Mouse (Mus musculus): Measurements from ENCODE around the gene Reps2. TPM values are rescaled to one million over a fixed set of nuclear protein-coding genes. Genes with fewer than 3 reads are reported as not detected.

Reps2 gene
- total RNA-seq (2014; rRNA removed; ENCODE audit: low replicate concordance) (0.27 and 0.42 TPM in 2 replicates), polyA plus RNA-seq (2015; fragmentation: Nextera tagmentation; extraction: Ambion mirVana) (0.07 and 0.08 TPM in 2 replicates)

- peak; percentile 72 for ATAC-seq (ENCODE audit: insufficient read depth, low read depth)
- WGBS = 19% methylated on average over 49 of the region's 61 CpGs
- H3K9ac ChIP-seq (replicated peaks; ENCODE audit: low read depth, low read length) = 0 out of 2 replicates have a peak within 1 kb of the TSS, but pooled peaks have one; percentile 37
- peak within 1 kb of the TSS; percentile 89 for H3K4me2 ChIP-seq (ENCODE audit: low read depth, low read length)
- no peaks in the 10 kb centered on the region for H3K9me3 ChIP-seq (replicated peaks; ENCODE audit: control insufficient read depth, low read length)
- no peaks in the 10 kb centered on the region for H3K27me3 ChIP-seq (ENCODE audit: control insufficient read depth, insufficient read depth, low read length)
- peak; percentile 21 for DNase-seq (ENCODE audit: low spot score)
- TF ChIP-seq CTCF (IDR thresholded peaks at IDR 0.05; ENCODE audit: low read depth) (no peak), EP300 (IDR thresholded peaks at IDR 0.05; ENCODE audit: low read depth) (no peak)
- H3K4me3 ChIP-seq (ENCODE audit: low read depth, low read length) = peak within 1 kb of the TSS; percentile 56
- no peaks in the 10 kb centered on the region for H3K36me3 ChIP-seq (replicated peaks; ENCODE audit: control insufficient read depth, insufficient read depth, low read length)
- H3K27ac ChIP-seq (ENCODE audit: low read depth) = no peak within 1 kb of the TSS
- H3K4me1 ChIP-seq (ENCODE audit: control insufficient read depth, insufficient read depth) = no peaks in the 10 kb centered on the region
These were observed at the start of gene Reps2 for GRCm38 (mm10) chrX:162643091-162643788. Gene Reps2, minus strand, starts transcription at chrX:162643649.

DNA sequence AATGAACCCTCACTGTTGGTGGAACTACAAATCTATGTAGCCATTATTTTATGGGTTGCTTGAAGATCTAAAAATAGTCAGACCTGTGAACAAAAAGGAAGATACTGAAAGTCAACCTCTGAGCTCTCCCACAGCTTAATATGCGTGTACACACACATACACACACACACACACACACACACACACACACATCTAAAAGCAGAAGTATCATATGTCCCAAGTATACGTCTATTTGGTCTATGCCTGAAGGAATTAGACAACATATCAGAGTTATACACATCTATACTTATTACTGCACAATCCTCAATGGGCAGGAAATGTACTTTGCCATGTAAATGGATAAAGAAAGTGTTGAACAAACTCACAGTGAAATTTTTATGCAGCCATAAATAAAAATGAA lies 47.8 kb upstream of the Reps2 start:
- TF ChIP-seq EP300 (IDR thresholded peaks at IDR 0.05; ENCODE audit: low read depth) (no peak), CTCF (IDR thresholded peaks at IDR 0.05; ENCODE audit: low read depth) (no peak)
- Histone ChIP-seq H3K4me1 (ENCODE audit: control insufficient read depth, insufficient read depth) (no peaks in the 10 kb centered on the region), H3K27ac (ENCODE audit: low read depth) (no peak overlapping the region), H3K9ac (replicated peaks; ENCODE audit: low read depth, low read length) (no peak overlapping the region), H3K36me3 (replicated peaks; ENCODE audit: control insufficient read depth, insufficient read depth, low read length) (no peaks in the 10 kb centered on the region), H3K4me3 (ENCODE audit: low read depth, low read length) (no peak overlapping the region), H3K9me3 (replicated peaks; ENCODE audit: control insufficient read depth, low read length) (no peaks in the 10 kb centered on the region), H3K27me3 (ENCODE audit: control insufficient read depth, insufficient read depth, low read length) (no peaks in the 10 kb centered on the region), H3K4me2 (ENCODE audit: low read depth, low read length) (no peak overlapping the region)
- ATAC-seq (ENCODE audit: insufficient read depth, low read depth) (no peak), DNase-seq (ENCODE audit: low spot score) (no peak)
- WGBS = 45% methylated on average over 2 of the region's 2 CpGs

DNA sequence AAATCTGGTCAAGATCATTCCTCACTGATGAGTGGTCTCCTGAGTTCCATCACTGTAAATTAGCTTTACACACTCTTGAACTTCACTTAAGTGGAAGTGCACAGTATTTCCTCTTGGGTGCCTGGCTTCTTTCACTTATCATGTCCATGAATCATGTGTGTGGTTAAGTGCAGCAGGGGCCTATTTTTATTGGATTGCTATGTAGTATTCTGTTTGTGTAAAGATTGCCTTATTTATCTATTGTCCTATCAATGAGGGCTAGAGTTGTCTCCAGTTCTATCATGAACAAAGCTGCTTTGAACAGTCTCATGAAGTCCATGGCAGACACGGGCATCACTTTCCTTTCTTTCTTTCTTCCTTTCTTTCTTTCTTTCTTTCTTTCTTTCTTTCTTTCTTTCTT lies 41.9 kb upstream of the Reps2 start:
- H3K36me3 ChIP-seq (replicated peaks; ENCODE audit: control insufficient read depth, insufficient read depth, low read length) = no peaks in the 10 kb centered on the region
- 61% methylated on average over 1 of the region's 1 CpGs for WGBS
- no peak overlapping the region for H3K9ac ChIP-seq (replicated peaks; ENCODE audit: low read depth, low read length)
- H3K4me2 ChIP-seq (ENCODE audit: low read depth, low read length) = no peak overlapping the region
- DNase-seq (ENCODE audit: low spot score) = no peak
- H3K9me3 ChIP-seq (replicated peaks; ENCODE audit: control insufficient read depth, low read length) = no peaks in the 10 kb centered on the region
- H3K27ac ChIP-seq (ENCODE audit: low read depth) = no peak overlapping the region
- no peak for ATAC-seq (ENCODE audit: insufficient read depth, low read depth)
- no peaks in the 10 kb centered on the region for H3K4me1 ChIP-seq (ENCODE audit: control insufficient read depth, insufficient read depth)
- no peak overlapping the region for H3K4me3 ChIP-seq (ENCODE audit: low read depth, low read length)
- H3K27me3 ChIP-seq (ENCODE audit: control insufficient read depth, insufficient read depth, low read length) = no peaks in the 10 kb centered on the region
- no peak for TF ChIP-seq CTCF (IDR thresholded peaks at IDR 0.05; ENCODE audit: low read depth)
- TF ChIP-seq EP300 (IDR thresholded peaks at IDR 0.05; ENCODE audit: low read depth) = no peak

DNA sequence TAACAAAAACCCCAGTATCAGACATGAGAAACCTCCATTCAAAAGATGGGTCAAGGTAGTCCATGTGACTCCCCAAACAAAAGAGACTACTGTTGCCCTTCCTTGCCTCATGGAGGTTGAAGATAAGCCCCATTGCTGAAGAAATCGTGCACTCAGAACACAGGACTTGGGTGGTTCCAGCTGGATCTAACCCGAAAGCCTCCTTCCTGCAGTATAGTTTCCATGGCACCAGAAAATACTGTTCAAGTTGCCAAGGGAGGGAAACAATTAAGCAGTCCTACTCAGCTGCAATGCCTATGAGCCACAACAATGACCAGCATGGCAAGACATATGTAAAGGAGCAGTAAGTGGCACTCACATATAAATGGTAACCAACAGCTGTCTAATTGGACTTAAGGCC lies 36.1 kb upstream of the Reps2 start:
- 67% methylated on average over 2 of the region's 2 CpGs for WGBS
- no peaks in the 10 kb centered on the region for H3K4me1 ChIP-seq (ENCODE audit: control insufficient read depth, insufficient read depth)

DNA sequence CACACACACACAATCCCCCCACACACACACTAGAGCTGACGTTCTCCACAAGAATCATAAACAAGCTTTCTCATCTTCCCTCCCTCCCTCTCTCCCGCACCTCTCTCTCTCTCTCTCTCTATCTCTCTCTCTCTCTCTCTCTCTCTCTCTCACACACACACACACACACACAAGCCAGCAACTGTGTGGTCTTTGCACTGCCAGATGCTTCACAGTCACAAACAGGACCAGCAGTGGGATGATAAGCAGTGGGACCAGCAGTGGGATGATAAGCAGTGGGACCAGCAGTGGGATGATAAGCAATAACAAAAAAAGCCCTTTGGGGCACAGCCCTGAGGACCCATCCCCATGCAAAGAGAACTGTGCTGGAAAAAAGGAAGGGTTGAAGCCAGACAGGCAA lies 35.4 kb upstream of the Reps2 start:
- Histone ChIP-seq H3K36me3 (replicated peaks; ENCODE audit: control insufficient read depth, insufficient read depth, low read length) (no peaks in the 10 kb centered on the region), H3K9ac (replicated peaks; ENCODE audit: low read depth, low read length) (no peak overlapping the region), H3K9me3 (replicated peaks; ENCODE audit: control insufficient read depth, low read length) (no peaks in the 10 kb centered on the region), H3K27ac (ENCODE audit: low read depth) (no peak overlapping the region), H3K27me3 (ENCODE audit: control insufficient read depth, insufficient read depth, low read length) (no peaks in the 10 kb centered on the region), H3K4me2 (ENCODE audit: low read depth, low read length) (no peak overlapping the region), H3K4me3 (ENCODE audit: low read depth, low read length) (no peak overlapping the region), H3K4me1 (ENCODE audit: control insufficient read depth, insufficient read depth) (no peaks in the 10 kb centered on the region)
- 54% methylated on average over 2 of the region's 2 CpGs for WGBS
- TF ChIP-seq EP300 (IDR thresholded peaks at IDR 0.05; ENCODE audit: low read depth) (no peak), CTCF (IDR thresholded peaks at IDR 0.05; ENCODE audit: low read depth) (no peak)
- no peak for DNase-seq (ENCODE audit: low spot score)
- no peak for ATAC-seq (ENCODE audit: insufficient read depth, low read depth)

More for the DNA sequence above, 36.1 kb upstream of the Reps2 start:
- no peak for TF ChIP-seq EP300 (IDR thresholded peaks at IDR 0.05; ENCODE audit: low read depth)
- no peak for TF ChIP-seq CTCF (IDR thresholded peaks at IDR 0.05; ENCODE audit: low read depth)
- no peak for ATAC-seq (ENCODE audit: insufficient read depth, low read depth)
- H3K36me3 ChIP-seq (replicated peaks; ENCODE audit: control insufficient read depth, insufficient read depth, low read length) = no peaks in the 10 kb centered on the region
- H3K27me3 ChIP-seq (ENCODE audit: control insufficient read depth, insufficient read depth, low read length) = no peaks in the 10 kb centered on the region
- no peak overlapping the region for H3K4me2 ChIP-seq (ENCODE audit: low read depth, low read length)
- H3K9ac ChIP-seq (replicated peaks; ENCODE audit: low read depth, low read length) = no peak overlapping the region
- no peaks in the 10 kb centered on the region for H3K9me3 ChIP-seq (replicated peaks; ENCODE audit: control insufficient read depth, low read length)
- no peak for DNase-seq (ENCODE audit: low spot score)
- H3K27ac ChIP-seq (ENCODE audit: low read depth) = no peak overlapping the region
- H3K4me3 ChIP-seq (ENCODE audit: low read depth, low read length) = no peak overlapping the region

- no peaks in the 10 kb centered on the region for H3K36me3 ChIP-seq (replicated peaks; ENCODE audit: control insufficient read depth, insufficient read depth, low read length)
- H3K9me3 ChIP-seq (replicated peaks; ENCODE audit: control insufficient read depth, low read length) = no peaks in the 10 kb centered on the region
- no peak overlapping the region for H3K9ac ChIP-seq (replicated peaks; ENCODE audit: low read depth, low read length)
- no peak for TF ChIP-seq EP300 (IDR thresholded peaks at IDR 0.05; ENCODE audit: low read depth)
- no peak for TF ChIP-seq CTCF (IDR thresholded peaks at IDR 0.05; ENCODE audit: low read depth)
- DNase-seq (ENCODE audit: low spot score) (no peak), ATAC-seq (ENCODE audit: insufficient read depth, low read depth) (no peak)
- no peaks in the 10 kb centered on the region for H3K27me3 ChIP-seq (ENCODE audit: control insufficient read depth, insufficient read depth, low read length)
- no peak overlapping the region for H3K27ac ChIP-seq (ENCODE audit: low read depth)
- no peaks in the 10 kb centered on the region for H3K4me1 ChIP-seq (ENCODE audit: control insufficient read depth, insufficient read depth)
- H3K4me3 ChIP-seq (ENCODE audit: low read depth, low read length) = no peak overlapping the region
- H3K4me2 ChIP-seq (ENCODE audit: low read depth, low read length) = no peak overlapping the region
- WGBS = 73% methylated on average over 2 of the region's 2 CpGs
These were observed 22.7 kb upstream of the Reps2 start for GRCm38 (mm10) chrX:162666166-162666565.

Measured in heart, postnatal 0 days (tissue).